Mouse (Mus musculus) splenic B cell, adult 2 months (primary cell): ENCODE results near the gene Cd300ld4.
"Not testable (repeated sequence)": the region's sequence is repeated elsewhere in the genome, so short reads cannot be mapped to it uniquely, and the experiment has no call there.

Experiments
- DNase-seq: peaks from one replicate; pipeline ENCODE4 v3.0.0-alpha.2; 2011; ENCODE audit warnings: low read depth, low spot score
- H3K27me3 ChIP-seq: 2 replicates; pipeline ENCODE4 v1.6.1; 2012; ENCODE audit warnings: mild to moderate bottlenecking, low read length, moderate library complexity, mixed read lengths; ENCODE audit not compliant: control insufficient read depth, poor library complexity, insufficient read depth, severe bottlenecking
- H3K36me3 ChIP-seq: 2 replicates; pipeline ENCODE4 v1.6.1; 2012; ENCODE audit warnings: mild to moderate bottlenecking, low read length, moderate library complexity, mixed read lengths; ENCODE audit not compliant: control insufficient read depth, poor library complexity, insufficient read depth, severe bottlenecking

The Cd300ld4 gene

DNA sequence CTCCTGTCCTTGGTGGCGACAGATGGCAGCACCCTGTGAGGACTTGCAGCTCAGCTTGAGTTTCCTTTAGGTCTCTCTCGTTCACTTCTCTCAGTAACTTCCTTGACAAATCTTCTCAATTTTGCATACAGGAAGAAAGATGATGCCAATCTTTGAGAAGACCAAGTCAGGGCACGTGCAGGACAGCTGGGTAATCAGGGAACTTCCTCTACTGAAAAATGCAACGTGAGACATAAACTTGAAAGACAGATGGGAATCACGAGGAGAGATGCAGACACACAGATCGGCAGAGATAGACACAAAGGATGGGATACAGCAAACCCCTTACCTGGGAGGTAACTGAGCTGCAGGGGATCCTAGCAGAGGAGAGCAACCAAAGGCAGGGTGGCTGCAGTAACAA lies 10.9 kb upstream of the Cd300ld4 start, which contains the start of gene Cd300ld5:
Cd300ld5 (minus strand) TSS at position 101 of the 400 bp plus-strand sequence.
- not testable (repeated sequence) for DNase-seq, H3K36me3 ChIP-seq

DNA sequence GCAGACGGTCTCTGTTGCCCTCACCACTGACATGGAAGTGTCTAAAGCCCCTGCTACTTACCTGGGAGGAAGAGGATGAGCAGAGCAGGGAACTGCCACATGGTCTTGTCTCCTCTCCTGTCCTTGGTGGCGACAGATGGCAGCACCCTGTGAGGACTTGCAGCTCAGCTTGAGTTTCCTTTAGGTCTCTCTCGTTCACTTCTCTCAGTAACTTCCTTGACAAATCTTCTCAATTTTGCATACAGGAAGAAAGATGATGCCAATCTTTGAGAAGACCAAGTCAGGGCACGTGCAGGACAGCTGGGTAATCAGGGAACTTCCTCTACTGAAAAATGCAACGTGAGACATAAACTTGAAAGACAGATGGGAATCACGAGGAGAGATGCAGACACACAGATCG lies 10.7 kb downstream of the Cd300ld4 start, which contains the start of gene Cd300ld2:
Cd300ld2 (minus strand) TSS at position 101 of the 400 bp plus-strand sequence.
- H3K27me3 ChIP-seq, H3K36me3 ChIP-seq, DNase-seq: not testable (repeated sequence)

More for the DNA sequence above, 10.9 kb upstream of the Cd300ld4 start, which contains the start of gene Cd300ld5:
- not testable (repeated sequence) for H3K27me3 ChIP-seq

- DNase-seq, result peak; percentile 17
- no peaks in the 10 kb centered on the region for H3K36me3 ChIP-seq
- H3K27me3 ChIP-seq, result no peaks in the 10 kb centered on the region
Observed at GRCm38 (mm10) chr11:115004070-115004469, 22.7 kb downstream of the Cd300ld4 start.

GRCm38 (mm10) chr11:115001474-115002040 lies 25.3 kb downstream of the Cd300ld4 start, which contains the start of gene Cd300c2:
Cd300c2 (minus strand) TSS chr11:115001880.
- no peak for DNase-seq
- H3K36me3 ChIP-seq, result no peaks in the 10 kb centered on the region
- H3K27me3 ChIP-seq, result no peaks in the 10 kb centered on the region

DNA sequence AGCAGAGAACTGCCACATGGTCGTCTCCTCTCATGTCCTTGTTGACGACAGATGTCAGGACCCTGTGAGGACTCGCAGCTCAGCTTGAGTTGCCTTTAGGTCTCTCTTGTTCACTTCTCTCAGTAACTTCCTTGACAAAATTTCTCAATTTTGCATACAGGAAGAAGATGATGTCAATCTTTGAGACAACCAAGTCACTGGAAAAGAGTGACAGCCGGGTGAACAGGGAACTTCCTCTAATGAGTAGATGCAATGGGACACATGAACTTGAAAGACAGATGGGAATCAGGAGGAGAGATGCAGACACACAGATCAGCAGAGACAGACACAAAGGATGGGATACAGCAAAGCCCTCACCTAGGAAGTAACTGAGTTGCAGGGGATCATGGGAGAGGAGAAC lies 37.0 kb downstream of the Cd300ld4 start, which contains the start of gene Cd300ld:
Cd300ld (minus strand) TSS at position 130 of the 400 bp plus-strand sequence.
- DNase-seq, result no peak
- Histone ChIP-seq H3K36me3 (no peaks in the 10 kb centered on the region), H3K27me3 (no peaks in the 10 kb centered on the region)

- DNase-seq, result no peak
- Histone ChIP-seq H3K36me3 (no peaks in the 10 kb centered on the region), H3K27me3 (no peaks in the 10 kb centered on the region)
Observed at GRCm38 (mm10) chr11:114981866-114982265, 44.9 kb downstream of the Cd300ld4 start.

DNA sequence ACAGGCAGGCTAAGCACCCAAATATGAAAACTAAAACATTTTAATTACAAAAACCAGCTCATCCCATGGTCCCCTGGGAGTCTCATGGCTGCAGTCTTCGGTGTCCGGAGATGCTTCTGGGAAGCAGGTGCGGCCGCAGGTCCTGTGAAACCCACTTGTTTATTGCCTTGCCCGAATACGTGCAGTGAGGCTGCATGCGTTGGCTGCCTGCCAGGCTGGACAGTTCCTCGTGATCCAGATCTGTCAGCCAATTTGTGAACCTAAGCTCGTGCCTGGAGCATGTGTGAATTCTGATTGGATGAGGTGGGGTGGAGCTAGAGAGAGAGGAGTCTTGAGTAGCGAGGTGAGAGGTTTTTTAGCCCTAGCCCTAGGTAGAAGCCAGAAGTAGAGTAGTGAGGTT lies 54.1 kb downstream of the Cd300ld4 start:
- DNase-seq, result no peak
- Histone ChIP-seq H3K27me3 (no peaks in the 10 kb centered on the region), H3K36me3 (no peaks in the 10 kb centered on the region)
